Mouse (Mus musculus): ENCODE measurements around the gene Olfr1293-ps. TPM values are rescaled to one million over a fixed set of nuclear protein-coding genes. Genes with fewer than 3 reads are reported as not detected.

Gene Olfr1293-ps
- not detected for total RNA-seq (2021)
- polyA plus RNA-seq (2012; rRNA removed) = not detected in 2 replicates
- long read RNA-seq = 0 reads

- no peaks in the 10 kb centered on the region for H3K36me3 ChIP-seq (ENCODE audit: control insufficient read depth, insufficient read depth, low read length)
- H3K4me3 ChIP-seq = no peak within 1 kb of the TSS
- H3K79me2 ChIP-seq (replicated peaks; ENCODE audit: control insufficient read depth, insufficient read depth, low read length) = no peaks in the 10 kb centered on the region
- WGBS = 68% methylated on average over 1 of the region's 1 CpGs
- H3K27ac ChIP-seq = no peak within 1 kb of the TSS
- TF ChIP-seq POLR2A (IDR thresholded peaks at IDR 0.05; ENCODE audit: insufficient read depth, low read depth, low read length) (no peak), EP300 (IDR thresholded peaks at IDR 0.05; ENCODE audit: insufficient read depth, low read depth, low read length) (no peak)
- DNase-seq = no peak
- H3K27me3 ChIP-seq (ENCODE audit: control insufficient read depth, insufficient read depth, low read length) = no peaks in the 10 kb centered on the region
- H3K9ac ChIP-seq (ENCODE audit: low read depth, low read length) = no peak within 1 kb of the TSS
- H3K4me1 ChIP-seq (ENCODE audit: control insufficient read depth, insufficient read depth, low read length) = no peaks in the 10 kb centered on the region
- intact Hi-C loops (cut with DNase I) = no loop called here
These were observed at the start of gene Olfr1293-ps for GRCm38 (mm10) chr2:111524903-111525302. TSS of gene Olfr1293-ps (plus strand) at chr2:111525203.

DNA sequence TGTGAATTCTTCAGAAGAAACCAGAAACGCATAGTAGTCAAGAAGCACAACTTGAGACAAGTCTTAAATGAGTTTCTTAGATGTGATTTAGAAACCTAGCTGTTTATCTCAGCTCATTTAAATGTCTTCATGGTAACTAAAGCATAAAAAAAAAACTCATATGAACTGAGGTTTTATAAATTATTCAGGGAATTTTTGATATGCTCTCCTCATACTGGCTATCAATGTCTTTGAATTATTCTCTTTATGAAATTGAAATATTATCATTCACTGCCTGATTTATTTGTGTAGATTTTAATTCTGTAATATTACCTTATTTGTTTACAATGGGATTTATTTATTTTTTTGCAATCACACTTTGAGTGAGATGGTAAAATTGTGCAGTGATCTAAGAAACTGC lies 44.5 kb upstream of the Olfr1293-ps start, which contains the start of gene Olfr1289:
TSS of gene Olfr1289 (plus strand) at position 301 of the 400 bp plus-strand sequence.
- Histone ChIP-seq H3K9ac (ENCODE audit: low read depth, low read length) (no peak within 1 kb of the TSS), H3K27ac (no peak within 1 kb of the TSS), H3K36me3 (ENCODE audit: control insufficient read depth, insufficient read depth, low read length) (no peaks in the 10 kb centered on the region), H3K79me2 (replicated peaks; ENCODE audit: control insufficient read depth, insufficient read depth, low read length) (no peaks in the 10 kb centered on the region), H3K4me1 (ENCODE audit: control insufficient read depth, insufficient read depth, low read length) (no peaks in the 10 kb centered on the region), H3K4me3 (no peak within 1 kb of the TSS), H3K27me3 (ENCODE audit: control insufficient read depth, insufficient read depth, low read length) (no peaks in the 10 kb centered on the region)
- TF ChIP-seq CTCF (IDR thresholded peaks at IDR 0.05) = no peak
- no peak for TF ChIP-seq POLR2A (IDR thresholded peaks at IDR 0.05; ENCODE audit: insufficient read depth, low read depth, low read length)
- TF ChIP-seq EP300 (IDR thresholded peaks at IDR 0.05; ENCODE audit: insufficient read depth, low read depth, low read length) = no peak
- DNase-seq = no peak
- WGBS = 61% methylated on average over 1 of the region's 1 CpGs
- intact Hi-C loops (cut with DNase I) = no loop called here

DNA sequence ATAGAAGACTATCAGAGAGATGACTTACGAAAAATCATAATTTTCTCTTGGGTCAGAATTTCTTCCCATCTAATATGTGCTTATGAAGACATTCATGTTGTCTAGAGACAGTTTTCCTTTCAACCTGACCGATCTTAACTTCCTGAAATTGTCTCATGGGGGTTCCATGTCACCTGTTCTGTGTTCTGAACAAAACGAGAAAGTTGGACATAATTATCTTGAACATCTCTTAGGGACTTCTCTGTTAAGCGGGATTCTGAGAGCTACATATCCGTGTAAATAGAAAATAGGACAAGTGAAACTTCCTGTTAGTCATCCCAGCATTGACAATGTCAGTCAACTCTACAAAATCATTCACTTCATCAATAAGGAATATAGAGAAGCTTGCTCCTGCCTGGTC lies 31.3 kb upstream of the Olfr1293-ps start, which contains the start of gene Olfr1290:
TSS of gene Olfr1290 (minus strand) at position 101 of the 400 bp plus-strand sequence.
- Histone ChIP-seq H3K27me3 (ENCODE audit: control insufficient read depth, insufficient read depth, low read length) (no peaks in the 10 kb centered on the region), H3K9ac (ENCODE audit: low read depth, low read length) (no peak within 1 kb of the TSS), H3K36me3 (ENCODE audit: control insufficient read depth, insufficient read depth, low read length) (no peaks in the 10 kb centered on the region), H3K79me2 (replicated peaks; ENCODE audit: control insufficient read depth, insufficient read depth, low read length) (no peaks in the 10 kb centered on the region), H3K4me1 (ENCODE audit: control insufficient read depth, insufficient read depth, low read length) (no peaks in the 10 kb centered on the region), H3K27ac (no peak within 1 kb of the TSS), H3K4me3 (no peak within 1 kb of the TSS)
- TF ChIP-seq CTCF (IDR thresholded peaks at IDR 0.05) (no peak), POLR2A (IDR thresholded peaks at IDR 0.05; ENCODE audit: insufficient read depth, low read depth, low read length) (no peak), EP300 (IDR thresholded peaks at IDR 0.05; ENCODE audit: insufficient read depth, low read depth, low read length) (no peak)
- DNase-seq = no peak
- WGBS = 59% methylated on average over 5 of the region's 5 CpGs
- intact Hi-C loops (cut with DNase I) = no loop called here

DNA sequence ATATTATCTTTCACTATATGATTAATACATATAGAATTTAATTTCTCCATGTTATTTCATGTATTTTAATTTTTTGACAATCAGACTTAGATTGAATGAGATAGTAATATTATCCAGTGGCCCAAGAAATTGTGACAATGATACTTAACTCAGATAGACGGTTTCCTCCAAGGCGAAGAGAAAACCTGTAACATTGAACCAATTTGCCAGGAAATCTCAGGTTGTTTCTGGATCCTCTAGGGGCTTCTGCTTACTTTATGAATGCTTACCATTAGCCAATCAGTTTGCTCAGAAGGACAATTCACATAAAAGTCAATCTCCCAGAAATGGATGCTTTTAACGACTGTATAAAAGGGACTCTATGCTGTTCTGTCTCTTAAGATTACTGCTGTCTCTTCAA lies 28.1 kb upstream of the Olfr1293-ps start, which contains the start of gene Olfr1291-ps1:
TSS of gene Olfr1291-ps1 (plus strand) at position 301 of the 400 bp plus-strand sequence.
- Histone ChIP-seq H3K79me2 (replicated peaks; ENCODE audit: control insufficient read depth, insufficient read depth, low read length) (no peaks in the 10 kb centered on the region), H3K4me1 (ENCODE audit: control insufficient read depth, insufficient read depth, low read length) (no peaks in the 10 kb centered on the region), H3K4me3 (no peak within 1 kb of the TSS), H3K27ac (no peak within 1 kb of the TSS), H3K36me3 (ENCODE audit: control insufficient read depth, insufficient read depth, low read length) (no peaks in the 10 kb centered on the region), H3K27me3 (ENCODE audit: control insufficient read depth, insufficient read depth, low read length) (no peaks in the 10 kb centered on the region), H3K9ac (ENCODE audit: low read depth, low read length) (no peak within 1 kb of the TSS)
- intact Hi-C loops (cut with DNase I) = no loop called here
- WGBS = 76% methylated on average over 3 of the region's 3 CpGs
- DNase-seq = no peak
- TF ChIP-seq POLR2A (IDR thresholded peaks at IDR 0.05; ENCODE audit: insufficient read depth, low read depth, low read length) (no peak), CTCF (IDR thresholded peaks at IDR 0.05) (no peak), EP300 (IDR thresholded peaks at IDR 0.05; ENCODE audit: insufficient read depth, low read depth, low read length) (no peak)

- Histone ChIP-seq H3K4me1 (ENCODE audit: control insufficient read depth, insufficient read depth, low read length) (no peaks in the 10 kb centered on the region), H3K4me3 (no peak overlapping the region), H3K36me3 (ENCODE audit: control insufficient read depth, insufficient read depth, low read length) (no peaks in the 10 kb centered on the region), H3K27me3 (ENCODE audit: control insufficient read depth, insufficient read depth, low read length) (no peaks in the 10 kb centered on the region), H3K27ac (no peak overlapping the region), H3K9ac (ENCODE audit: low read depth, low read length) (no peak overlapping the region), H3K79me2 (replicated peaks; ENCODE audit: control insufficient read depth, insufficient read depth, low read length) (no peaks in the 10 kb centered on the region)
- WGBS = 79% methylated on average over 10 of the region's 10 CpGs
- intact Hi-C loops (cut with DNase I) = no loop called here
- TF ChIP-seq CTCF (IDR thresholded peaks at IDR 0.05) (no peak), EP300 (IDR thresholded peaks at IDR 0.05; ENCODE audit: insufficient read depth, low read depth, low read length) (no peak), POLR2A (IDR thresholded peaks at IDR 0.05; ENCODE audit: insufficient read depth, low read depth, low read length) (no peak)
- DNase-seq = no peak
These were observed 7.6 kb upstream of the Olfr1293-ps start for GRCm38 (mm10) chr2:111517451-111517850.

DNA sequence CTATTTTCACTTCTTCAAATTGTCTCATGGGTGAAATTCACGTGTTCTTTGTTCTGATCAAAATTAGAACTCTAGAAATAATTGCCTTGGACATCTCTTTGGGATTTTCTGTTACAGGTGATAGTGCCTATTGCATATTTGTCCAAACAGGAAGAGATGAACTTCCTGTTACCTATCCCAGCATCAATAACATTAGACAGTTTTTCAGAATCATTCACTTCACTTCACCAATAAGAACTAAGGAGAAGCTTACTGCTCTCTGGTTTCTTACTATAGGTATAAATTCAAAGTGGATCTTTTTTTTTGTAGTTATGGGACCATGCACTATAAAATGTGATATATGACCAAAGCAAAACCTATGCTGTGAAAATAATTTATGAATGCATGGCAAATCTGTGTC lies 15.2 kb downstream of the Olfr1293-ps start, which contains the start of gene Olfr1294:
TSS of gene Olfr1294 (minus strand) at position 101 of the 400 bp plus-strand sequence.
- no peak for TF ChIP-seq CTCF (IDR thresholded peaks at IDR 0.05)
- TF ChIP-seq EP300 (IDR thresholded peaks at IDR 0.05; ENCODE audit: insufficient read depth, low read depth, low read length) = no peak
- TF ChIP-seq POLR2A (IDR thresholded peaks at IDR 0.05; ENCODE audit: insufficient read depth, low read depth, low read length) = no peak
- no peaks in the 10 kb centered on the region for H3K4me1 ChIP-seq (ENCODE audit: control insufficient read depth, insufficient read depth, low read length)
- intact Hi-C loops (cut with DNase I) = no loop called here
- H3K79me2 ChIP-seq (replicated peaks; ENCODE audit: control insufficient read depth, insufficient read depth, low read length) = no peaks in the 10 kb centered on the region
- DNase-seq = no peak
- H3K27ac ChIP-seq = no peak within 1 kb of the TSS
- H3K4me3 ChIP-seq = no peak within 1 kb of the TSS
- no peaks in the 10 kb centered on the region for H3K36me3 ChIP-seq (ENCODE audit: control insufficient read depth, insufficient read depth, low read length)
- no peak within 1 kb of the TSS for H3K9ac ChIP-seq (ENCODE audit: low read depth, low read length)
- H3K27me3 ChIP-seq (ENCODE audit: control insufficient read depth, insufficient read depth, low read length) = no peaks in the 10 kb centered on the region
- WGBS = 42% methylated on average over 1 of the region's 1 CpGs

All from heart, adult 2 months (tissue).